Mouse (Mus musculus): ENCODE measurements around the gene Gm10337.

The Gm10337 gene

DNA sequence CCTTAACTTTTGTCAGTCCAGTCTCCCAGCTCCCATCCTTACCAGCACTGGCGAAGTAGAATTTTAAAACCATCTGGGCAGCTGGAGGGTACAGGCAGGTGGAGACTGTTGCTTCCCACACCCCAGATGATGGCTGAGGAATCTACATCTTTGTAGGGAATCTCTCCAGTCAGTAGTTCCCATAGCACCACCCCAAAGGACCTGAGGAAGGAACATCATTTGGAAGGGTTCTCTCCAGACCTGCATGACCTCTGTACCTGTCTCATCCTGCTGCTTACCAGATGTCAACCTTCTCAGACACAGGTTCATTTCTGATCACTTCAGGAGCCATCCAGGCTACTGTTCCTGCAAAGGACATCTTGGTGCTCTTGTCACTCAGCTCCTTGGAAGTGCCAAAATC lies at the start of gene Gm10337:
TSS of gene Gm10337 (plus strand) at position 276 of the 400 bp plus-strand sequence.
- DNase-seq = no peak

DNA sequence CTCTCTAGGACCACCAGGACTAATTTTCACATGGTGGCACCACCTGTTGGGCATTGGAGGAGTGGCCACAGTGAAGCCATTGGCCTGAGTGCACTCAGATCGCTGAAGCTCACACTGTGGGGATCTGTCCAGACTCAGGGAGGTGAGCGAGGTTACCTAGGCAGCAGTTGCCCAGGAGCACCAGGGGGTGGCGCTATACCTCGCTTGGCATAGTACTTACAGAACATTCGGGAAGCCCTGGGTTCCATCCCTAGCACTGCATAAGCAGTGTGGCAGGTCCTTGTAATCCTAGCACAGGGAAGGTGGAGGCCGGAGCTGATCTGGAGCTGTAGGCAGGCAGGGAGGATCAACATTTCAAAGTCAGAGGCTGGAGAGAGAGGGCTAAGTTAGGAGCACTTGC lies 47.5 kb upstream of the Gm10337 start:
- peak; percentile 54 for DNase-seq

- DNase-seq = no peak
Observed at GRCm38 (mm10) chr15:102458050-102458736, 45.3 kb upstream of the Gm10337 start.

DNA sequence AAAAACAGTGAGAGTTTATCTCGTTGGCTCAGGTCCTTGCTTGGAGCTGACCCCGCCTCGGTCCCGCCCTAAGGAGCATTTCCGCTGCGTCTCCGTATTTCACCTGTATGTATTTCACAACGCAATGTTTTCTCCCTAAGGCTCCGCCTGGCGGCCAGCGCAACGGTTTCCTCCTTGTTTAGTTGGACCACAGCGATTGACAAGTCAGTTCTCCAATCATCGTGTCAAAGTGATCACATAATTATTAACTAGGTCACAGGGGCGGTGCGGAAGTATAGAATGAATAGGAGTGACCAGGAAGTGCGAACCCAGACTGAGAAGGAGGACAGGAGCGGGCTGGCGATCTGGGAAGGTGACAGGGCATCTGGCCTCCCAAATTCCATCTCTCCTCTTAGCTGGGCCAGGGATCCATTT lies 44.6 kb upstream of the Gm10337 start, which contains the start of gene Prr13:
TSS of gene Prr13 (plus strand) at position 125 of the 414 bp plus-strand sequence.
- peak; percentile 99 for DNase-seq

DNA sequence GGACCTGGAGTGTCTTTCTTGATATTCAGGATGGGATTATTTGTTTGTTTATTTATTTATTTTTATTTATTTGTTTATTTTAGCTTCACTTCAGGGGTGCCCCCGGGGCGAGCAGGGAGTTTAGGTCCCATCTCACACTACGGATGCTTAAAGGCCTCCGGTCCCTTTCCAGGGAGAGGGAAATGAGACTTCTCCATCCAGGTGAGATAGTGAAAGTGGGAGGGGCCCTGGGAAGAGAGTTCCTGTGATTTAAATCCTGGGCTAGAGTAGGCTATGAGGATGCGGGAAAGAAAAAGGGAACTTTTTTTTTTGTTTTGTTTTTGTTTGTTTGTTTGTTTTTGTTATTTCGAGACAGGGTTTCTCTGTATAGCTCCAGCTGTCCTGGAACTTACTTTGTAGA lies 44.1 kb upstream of the Gm10337 start:
- DNase-seq = no peak

DNA sequence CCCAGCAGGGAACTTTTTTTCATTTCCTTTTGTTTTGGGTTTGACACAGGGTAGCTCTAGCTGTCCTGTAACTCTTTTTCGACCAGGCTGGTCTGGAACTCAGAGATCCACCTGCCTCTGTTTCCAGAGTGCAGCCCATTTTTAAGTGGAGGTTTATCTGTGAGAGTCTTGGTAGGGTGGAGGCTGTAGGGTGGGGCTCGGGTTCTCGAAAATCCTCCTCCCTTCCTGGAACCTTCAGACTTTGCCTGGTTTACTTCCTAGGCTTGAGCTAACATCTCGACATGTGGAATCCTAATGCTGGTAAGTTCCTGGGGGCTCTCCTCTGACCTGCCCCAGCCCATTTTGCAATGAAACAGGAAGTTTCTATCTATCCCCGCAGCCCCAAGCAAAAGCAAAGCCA lies 43.7 kb upstream of the Gm10337 start:
- DNase-seq = no peak

DNA sequence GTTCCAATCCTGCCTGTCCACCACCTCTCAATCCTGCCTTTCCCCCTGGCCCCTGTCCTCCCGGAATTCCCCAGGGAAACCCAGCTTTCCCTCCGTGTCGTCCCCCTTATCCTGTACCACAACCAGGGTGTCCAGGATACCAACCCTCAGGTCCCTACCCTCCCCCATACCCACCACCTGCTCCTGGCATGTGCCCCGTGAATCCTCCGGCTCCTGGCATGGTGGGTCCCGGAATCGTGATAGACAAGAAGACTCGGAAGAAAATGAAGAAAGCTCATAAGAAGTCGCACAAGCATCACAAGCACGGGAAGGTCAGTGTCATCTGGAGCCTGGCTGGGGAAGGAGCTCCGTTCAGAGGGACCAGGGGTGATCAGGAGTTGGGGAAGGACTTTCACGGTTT lies 43.1 kb upstream of the Gm10337 start:
- peak; percentile 51 for DNase-seq

DNA sequence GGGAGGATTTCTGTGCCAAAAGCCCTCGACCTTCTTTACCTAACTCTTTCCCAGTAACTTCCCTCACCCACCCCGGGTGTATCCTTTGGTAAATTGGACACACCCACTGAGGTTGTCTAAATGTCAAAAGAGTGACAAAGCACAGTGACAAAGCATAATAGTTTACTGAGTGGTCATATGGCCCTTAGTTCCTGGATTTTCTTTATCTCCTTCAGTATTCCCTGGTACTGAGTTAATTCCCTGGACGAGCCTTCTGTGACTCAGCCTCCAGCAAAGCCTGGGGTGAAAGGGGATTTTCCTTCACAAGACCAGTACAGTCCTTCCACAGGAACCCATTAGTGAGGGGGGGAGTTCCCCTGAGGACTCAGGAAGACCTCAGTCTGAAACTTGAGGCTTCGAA lies 42.6 kb upstream of the Gm10337 start:
- DNase-seq = no peak

GRCm38 (mm10) chr15:102461430-102462075 lies 42.0 kb upstream of the Gm10337 start:
- no peak for DNase-seq

DNA sequence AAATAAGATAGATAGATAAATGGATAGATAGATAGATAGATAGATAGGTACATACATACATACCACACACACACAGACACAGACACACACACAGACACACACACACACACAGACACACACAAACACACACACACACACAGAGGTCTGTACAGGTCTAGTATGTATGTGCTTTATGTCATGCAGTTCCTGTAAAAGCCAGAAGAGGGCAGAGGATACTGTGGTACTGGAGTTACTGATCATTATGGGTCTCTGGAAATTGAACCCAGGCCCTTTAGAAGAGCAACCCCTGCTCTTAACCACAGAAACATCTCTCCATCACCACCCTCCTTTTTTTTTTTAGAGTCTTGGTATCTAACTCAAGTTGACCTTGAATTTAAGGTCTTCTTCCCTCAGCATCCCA lies 39.9 kb upstream of the Gm10337 start:
- peak; percentile 52 for DNase-seq

DNA sequence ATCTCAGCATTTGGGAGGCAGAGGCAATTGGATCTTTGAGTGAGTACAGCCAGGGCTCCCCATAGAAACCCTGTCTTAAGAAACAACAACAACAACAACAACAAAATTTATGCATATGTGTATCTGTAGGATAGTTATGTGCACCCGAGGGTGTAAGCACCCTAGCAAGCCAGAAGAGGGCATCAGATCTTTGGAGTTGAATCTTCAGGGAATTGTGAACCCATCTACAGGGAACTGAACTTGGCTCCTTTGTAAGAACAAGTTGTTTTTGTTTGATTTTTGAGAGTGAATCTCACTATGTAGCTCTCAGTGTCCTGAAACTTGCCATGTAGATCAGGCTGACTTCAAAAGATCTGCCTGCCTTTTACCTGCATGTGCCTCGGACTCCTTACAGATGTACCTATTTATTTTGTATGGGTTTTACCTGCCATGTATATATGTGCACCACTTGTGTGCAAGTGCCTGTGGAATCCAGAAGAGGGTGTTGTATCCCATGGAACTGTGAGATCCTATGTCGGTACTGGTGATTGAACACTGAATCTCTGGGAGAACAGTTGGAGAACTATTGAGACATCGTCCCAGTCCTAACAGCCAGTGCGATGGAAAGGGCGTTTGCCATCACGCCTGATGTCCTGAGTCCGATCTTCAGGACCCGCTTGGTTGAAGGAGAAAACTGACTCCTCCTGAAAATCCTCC lies 34.7 kb upstream of the Gm10337 start:
- peak; percentile 43 for DNase-seq

- peak; percentile 96 for DNase-seq
Observed at GRCm38 (mm10) chr15:102470183-102470604, 33.3 kb upstream of the Gm10337 start, which contains the start of gene Pcbp2. TSS of gene Pcbp2 (plus strand) at chr15:102470539.

DNA sequence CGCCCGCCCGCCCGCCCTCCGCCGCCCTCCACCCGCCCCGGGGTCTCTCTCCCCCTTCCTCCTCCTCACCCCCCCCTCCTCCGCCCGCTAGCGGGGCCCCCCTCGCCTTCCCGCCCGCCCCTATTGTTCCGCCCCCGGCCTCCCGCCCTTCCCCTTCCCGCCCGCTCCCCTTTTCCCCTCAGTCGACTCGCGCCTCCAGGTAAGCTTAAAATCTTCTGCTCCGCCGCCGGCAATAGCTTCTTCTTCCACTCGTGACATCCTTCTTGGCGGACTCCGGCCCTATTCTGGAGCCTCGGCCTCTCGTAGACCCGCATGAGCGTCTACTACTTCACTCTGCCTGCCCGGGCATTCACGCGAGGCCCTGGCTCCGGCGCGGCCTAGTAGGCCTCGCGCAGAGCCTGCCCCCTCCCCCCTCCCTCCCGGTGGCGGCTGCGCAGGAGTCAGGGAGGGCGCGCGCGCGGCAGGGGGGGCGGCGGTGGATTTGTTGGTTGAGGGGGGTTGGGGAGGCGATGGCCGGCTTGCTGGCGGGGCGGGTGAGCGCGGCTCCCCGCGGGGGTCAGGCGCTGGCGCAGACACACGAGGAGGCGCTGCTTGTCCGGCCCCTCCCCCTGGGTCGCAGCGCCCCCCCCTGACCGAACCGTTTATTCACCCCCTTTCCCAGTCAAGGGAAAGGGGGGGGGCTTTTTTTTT lies 32.8 kb upstream of the Gm10337 start:
- DNase-seq = peak; percentile 86

- DNase-seq = peak; percentile 62
Observed at GRCm38 (mm10) chr15:102471295-102471645, 32.3 kb upstream of the Gm10337 start.

- peak; percentile 39 for DNase-seq
Observed at GRCm38 (mm10) chr15:102471727-102472126, 31.8 kb upstream of the Gm10337 start.

- DNase-seq = peak; percentile 52
Observed at GRCm38 (mm10) chr15:102473246-102473645, 30.3 kb upstream of the Gm10337 start.

GRCm38 (mm10) chr15:102474520-102474919 lies 29.0 kb upstream of the Gm10337 start:
- no peak for DNase-seq

DNA sequence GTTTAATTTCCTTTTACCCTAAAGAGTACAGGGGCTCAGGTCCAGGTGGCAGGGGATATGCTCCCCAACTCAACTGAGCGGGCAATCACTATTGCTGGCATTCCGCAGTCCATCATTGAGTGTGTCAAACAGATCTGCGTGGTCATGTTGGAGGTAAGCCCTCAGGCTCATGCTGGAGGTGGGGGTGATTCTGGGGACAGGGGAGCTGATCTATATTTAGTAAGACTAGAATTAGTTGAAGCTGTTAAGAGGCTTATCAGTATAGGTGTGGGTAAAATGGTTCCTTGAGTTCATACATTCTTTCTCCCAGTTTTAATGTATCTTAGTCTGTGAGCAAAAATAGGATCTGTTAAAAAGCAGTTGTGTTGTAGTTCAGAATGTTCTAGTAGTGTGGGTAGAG lies 20.4 kb upstream of the Gm10337 start:
- no peak for DNase-seq

DNA sequence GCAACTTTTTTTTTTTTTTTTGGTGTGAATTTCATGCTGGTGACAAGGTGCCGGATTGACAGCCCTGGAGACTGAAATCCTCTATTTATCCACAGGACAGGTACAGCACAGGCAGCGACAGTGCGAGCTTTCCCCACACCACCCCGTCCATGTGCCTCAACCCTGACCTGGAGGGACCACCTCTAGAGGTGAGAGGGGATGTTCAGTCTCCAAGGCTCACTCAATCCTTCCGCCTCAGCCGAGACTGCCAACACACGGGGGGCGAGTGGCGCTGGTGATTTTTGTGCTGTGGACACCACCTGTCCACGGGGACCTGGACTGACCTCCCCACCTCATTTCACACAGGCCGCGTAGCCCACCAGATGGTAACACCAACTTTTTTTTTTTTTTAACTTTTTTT lies 17.7 kb upstream of the Gm10337 start:
- DNase-seq = no peak

DNA sequence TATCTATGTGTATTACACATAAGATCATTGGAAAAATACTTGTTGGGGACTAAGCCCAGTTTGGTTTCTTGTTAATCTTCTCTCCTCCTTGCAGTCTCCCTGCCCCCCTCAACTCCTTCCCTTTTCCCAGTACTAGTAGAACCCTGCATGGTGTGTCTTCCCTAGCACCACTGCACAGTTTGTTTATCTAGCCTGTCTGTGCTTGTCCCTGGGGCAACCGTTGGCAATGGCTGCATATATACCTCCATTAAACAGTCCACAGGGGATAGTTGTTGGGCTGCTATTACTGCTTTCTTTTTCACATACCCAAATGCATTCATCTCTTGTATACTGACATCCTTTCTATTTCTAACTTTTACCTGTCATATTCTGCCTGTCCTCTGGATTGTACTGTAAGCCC lies 15.9 kb upstream of the Gm10337 start:
- no peak for DNase-seq

DNA sequence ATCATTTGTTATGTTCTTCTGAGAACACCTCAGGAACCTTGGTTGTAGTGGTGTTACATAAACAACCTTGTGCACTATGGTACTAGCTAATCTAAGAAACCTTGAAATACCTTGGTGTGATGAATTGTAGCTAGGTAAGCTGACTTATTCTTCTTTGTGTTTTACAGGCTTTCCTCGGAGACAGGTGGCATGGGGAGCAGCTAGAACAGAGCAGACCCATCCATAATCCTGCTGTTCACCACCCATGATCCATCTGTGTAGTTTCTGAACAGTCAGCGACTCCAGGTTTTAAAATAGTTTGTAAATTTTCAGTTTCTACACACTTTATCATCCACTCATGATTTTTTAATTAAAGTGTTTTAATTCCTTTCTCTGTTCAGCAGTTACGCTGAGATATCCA lies 5.2 kb upstream of the Gm10337 start:
- DNase-seq = no peak

DNA sequence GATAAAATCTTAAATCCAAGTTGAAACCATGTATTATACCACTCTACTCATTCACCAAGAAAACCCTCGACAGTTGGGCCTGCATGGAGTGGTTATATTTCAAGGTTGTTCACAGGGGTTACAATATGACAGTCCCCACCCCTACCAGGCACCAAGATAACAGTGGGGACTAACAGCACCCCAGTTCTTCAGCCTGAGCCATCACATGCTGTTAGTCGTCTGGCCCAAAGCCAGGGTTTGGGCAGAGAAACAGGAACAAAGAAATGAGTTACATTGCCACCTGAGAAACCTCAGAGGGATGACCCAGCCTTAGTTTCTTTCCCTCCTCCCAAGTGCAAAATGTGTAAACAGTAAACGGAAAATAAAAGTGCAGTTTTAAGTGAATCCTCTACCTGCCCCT lies 4.2 kb upstream of the Gm10337 start:
- DNase-seq = peak; percentile 26

DNA sequence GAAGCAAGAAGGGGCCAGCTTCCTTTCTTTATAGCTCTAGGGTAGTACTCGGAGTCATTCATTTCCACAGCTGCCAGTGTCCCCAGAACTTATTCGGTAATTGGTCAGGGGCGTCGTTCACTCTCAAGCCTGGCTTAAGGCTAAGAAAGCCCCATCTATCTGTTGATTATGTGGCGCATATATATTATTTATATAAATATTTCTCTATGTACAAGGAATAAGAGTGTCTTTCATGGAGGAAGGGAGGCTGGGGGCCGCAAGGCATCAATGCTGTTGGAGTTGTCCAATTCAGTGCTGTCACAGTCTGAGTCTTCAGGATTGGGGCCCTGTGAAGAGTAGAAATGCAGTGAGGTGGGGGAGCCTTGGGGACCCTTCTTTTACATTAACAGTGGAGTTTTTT lies 3.7 kb upstream of the Gm10337 start:
- DNase-seq = peak; percentile 14
